Mouse (Mus musculus) embryonic facial prominence, embryonic 14.5 days (tissue): ENCODE data around the gene Nab2. TPM values are rescaled to one million over a fixed set of nuclear protein-coding genes. Genes with fewer than 3 reads are reported as not detected.
A peak's percentile ranks its signal among the peaks of the same experiment; 100 is the strongest.

Source experiments
- ATAC-seq: fragments of 200-750 bp; cut with Nextera tagmentation; 2 replicates; pipeline ENCODE4 v1.8.0; 2017; ENCODE audit warnings: low read depth, moderate number of reproducible peaks, moderate TSS enrichment
- DNase-seq: peaks from one replicate; pipeline ENCODE4 v3.0.0-alpha.2; 2015; ENCODE audit warnings: low spot score
- H3K27ac ChIP-seq: fragments of 300-500 bp; sonication (generic); replicated peaks from 2 replicates; pipeline ENCODE4 v1.5.1; 2014; ENCODE audit warnings: low read depth, mild to moderate bottlenecking, low read length, moderate library complexity
- H3K27me3 ChIP-seq: fragments of 300-500 bp; sonication (generic); replicated peaks from 2 replicates; pipeline ENCODE4 v1.6.1; 2014; ENCODE audit warnings: low read length; ENCODE audit not compliant: control insufficient read depth, insufficient read depth
- H3K36me3 ChIP-seq: fragments of 300-500 bp; sonication (generic); 2 replicates; pipeline ENCODE4 v1.6.1; 2014; ENCODE audit warnings: low read length, mixed read lengths; ENCODE audit not compliant: control insufficient read depth, insufficient read depth
- H3K4me1 ChIP-seq: fragments of 300-500 bp; sonication (generic); 2 replicates; pipeline ENCODE4 v1.6.1; 2014; ENCODE audit warnings: antibody characterized with exemption, low read length; ENCODE audit not compliant: control insufficient read depth, insufficient read depth
- H3K4me2 ChIP-seq: fragments of 300-500 bp; sonication (generic); 2 replicates; pipeline ENCODE4 v1.6.1; 2014; ENCODE audit warnings: low read depth, mild to moderate bottlenecking, low read length, moderate library complexity, mixed read lengths
- H3K4me3 ChIP-seq: fragments of 300-500 bp; sonication (generic); 2 replicates; pipeline ENCODE4 v1.5.1; 2014; ENCODE audit warnings: low read depth, mild to moderate bottlenecking, low read length
- H3K9ac ChIP-seq: fragments of 300-500 bp; sonication (generic); 2 replicates; pipeline ENCODE4 v1.6.1; 2014; ENCODE audit warnings: low read depth, mild to moderate bottlenecking, low read length, moderate library complexity, mixed read lengths
- H3K9me3 ChIP-seq: fragments of 300-500 bp; sonication (generic); 2 replicates; pipeline ENCODE4 v1.6.1; 2016; ENCODE audit warnings: low read length; ENCODE audit not compliant: control insufficient read depth
- WGBS: fragments of 180-500 bp; shearing (Covaris S2); extraction: QIAGEN DNeasy Blood & Tissue Kit; methylation state at CpG from one replicate; pipeline ENCODE4 v1.1.7; 2014; 5-methylcytosine and 5-hydroxymethylcytosine counted together
- polyA plus RNA-seq: library from polyadenylated mRNA; unstranded; fragments of >200 nt; fragmentation: Nextera tagmentation; extraction: Ambion mirVana; gene quantifications from 2 replicates; pipeline ENCODE4 v1.2.1, GENCODE M21; 2014

Nab2 gene
- polyA plus RNA-seq, 1 experiment from 2014 or later, result 16.1 TPM

DNA sequence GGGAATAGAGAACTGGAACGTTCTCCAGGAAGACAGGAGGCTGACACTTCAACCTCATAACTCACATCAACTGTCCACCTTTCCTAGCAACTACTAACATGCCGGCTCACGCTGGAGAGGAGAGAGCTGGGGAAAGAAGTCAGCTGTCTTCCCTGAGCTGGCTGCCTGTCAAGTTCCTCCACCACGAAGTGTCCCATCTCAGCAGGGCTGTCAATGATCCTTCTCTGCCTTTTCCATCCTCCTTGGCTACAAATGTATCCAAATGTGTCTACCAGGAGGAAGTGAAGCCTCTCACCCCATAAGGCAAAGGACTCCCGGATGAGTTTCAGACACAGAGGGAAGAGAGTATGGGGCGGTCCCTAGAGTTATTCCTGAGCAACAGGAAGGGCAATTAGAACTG, 50.2 kb downstream of the Nab2 start:
- DNase-seq (peak; percentile 48), ATAC-seq (no peak)
- no peaks in the 10 kb centered on the region for H3K9me3 ChIP-seq
- WGBS, result 27% methylated on average over 6 of the region's 6 CpGs
- no peak overlapping the region for H3K9ac ChIP-seq
- H3K4me2 ChIP-seq, result peak overlapping the region; percentile 85
- peaks cover 6% of the 10 kb centered on the region; the same call in 1 of the 2 replicates for H3K36me3 ChIP-seq
- H3K27me3 ChIP-seq, result no peaks in the 10 kb centered on the region
- peaks cover 58% of the 10 kb centered on the region for H3K4me1 ChIP-seq
- H3K27ac ChIP-seq, result no peak overlapping the region; the same call in 1 of the 2 replicates
- peak overlapping the region; percentile 71 for H3K4me3 ChIP-seq

DNA sequence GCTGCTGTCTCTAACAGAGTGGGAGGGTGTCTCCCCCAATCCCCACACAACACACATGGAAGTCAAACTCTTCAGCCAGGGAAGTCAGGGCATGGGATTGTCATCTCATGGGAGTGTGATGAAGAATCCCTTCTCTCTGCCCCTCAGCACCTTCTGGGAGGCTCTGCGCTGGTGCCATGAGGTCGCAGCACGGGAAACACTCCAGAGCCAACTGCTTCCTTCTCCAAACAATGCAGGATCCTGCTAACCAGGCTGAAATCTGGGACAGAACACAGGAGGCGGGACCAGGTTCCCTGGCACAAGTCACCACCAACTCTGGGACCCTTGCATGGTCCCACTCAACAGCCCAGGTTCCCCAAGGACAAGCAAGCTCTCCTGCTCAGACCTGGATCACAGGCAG, 51.1 kb downstream of the Nab2 start:
- H3K9me3 ChIP-seq, result no peaks in the 10 kb centered on the region
- H3K27ac ChIP-seq, result peak overlapping the region; percentile 91
- H3K4me2 ChIP-seq, result peak overlapping the region; percentile 85
- H3K36me3 ChIP-seq, result peaks cover 15% of the 10 kb centered on the region
- ATAC-seq (no peak), DNase-seq (no peak)
- no peak overlapping the region for H3K4me3 ChIP-seq
- no peak overlapping the region for H3K9ac ChIP-seq
- 55% methylated on average over 4 of the region's 4 CpGs for WGBS
- H3K4me1 ChIP-seq, result peaks cover 59% of the 10 kb centered on the region
- H3K27me3 ChIP-seq, result no peaks in the 10 kb centered on the region

GRCm38 (mm10) chr10:127616261-127616679, 52.1 kb downstream of the Nab2 start:
- Histone ChIP-seq H3K9me3 (no peaks in the 10 kb centered on the region), H3K27me3 (no peaks in the 10 kb centered on the region), H3K27ac (peak overlapping the region; percentile 91), H3K36me3 (peaks cover 25% of the 10 kb centered on the region), H3K4me1 (peaks cover 59% of the 10 kb centered on the region), H3K4me2 (peak overlapping the region; percentile 49), H3K4me3 (no peak overlapping the region), H3K9ac (no peak overlapping the region; the same call in 1 of the 2 replicates)
- no peak for DNase-seq
- no peak for ATAC-seq
- 19% methylated on average over 6 of the region's 7 CpGs for WGBS

DNA sequence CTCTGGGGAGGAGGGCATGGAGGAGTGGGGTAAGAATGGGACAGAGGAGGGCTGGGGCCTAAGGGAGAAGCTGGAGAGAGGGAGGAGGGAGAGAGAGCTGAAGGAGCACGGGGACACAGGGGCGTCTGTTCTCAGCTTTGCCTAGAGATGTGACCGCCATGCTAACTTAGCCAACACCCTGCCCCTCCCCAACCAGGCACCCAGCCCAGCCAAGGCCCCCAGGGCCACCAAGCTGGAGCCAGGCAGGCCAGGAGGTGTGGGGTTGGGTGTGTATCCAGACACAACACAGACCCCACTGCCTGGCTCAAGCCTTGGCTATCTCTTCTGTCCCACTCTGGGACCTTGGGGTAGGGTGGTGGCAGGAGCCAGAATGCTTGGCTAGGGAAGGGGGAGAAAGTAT, 52.8 kb downstream of the Nab2 start:
- Histone ChIP-seq H3K4me1 (peaks cover 59% of the 10 kb centered on the region), H3K4me3 (no peak overlapping the region), H3K27ac (peak overlapping the region; percentile 91), H3K4me2 (peak overlapping the region; percentile 49), H3K9ac (no peak overlapping the region; the same call in 1 of the 2 replicates), H3K9me3 (no peaks in the 10 kb centered on the region), H3K36me3 (peaks cover 31% of the 10 kb centered on the region), H3K27me3 (no peaks in the 10 kb centered on the region)
- no peak for DNase-seq
- ATAC-seq, result no peak
- 26% methylated on average over 2 of the region's 3 CpGs for WGBS

DNA sequence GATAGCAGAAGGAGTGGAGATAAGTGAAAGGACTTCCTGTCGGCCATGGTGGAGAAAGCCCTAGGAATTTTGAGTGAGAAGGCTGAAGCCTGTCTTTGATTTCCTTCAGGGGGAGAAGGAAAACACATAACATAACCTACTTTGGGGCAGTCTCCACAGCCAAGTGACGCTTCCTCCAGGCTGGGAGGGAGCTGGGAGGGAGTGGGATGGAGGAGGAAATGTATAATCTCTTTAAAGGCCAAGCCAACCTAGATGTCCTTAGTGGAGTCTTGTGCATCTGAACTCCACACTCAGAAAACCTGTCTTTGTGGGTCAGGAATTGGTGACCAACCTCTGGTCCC, 53.4 kb downstream of the Nab2 start:
- peak; percentile 74 for DNase-seq
- peak overlapping the region; percentile 49 for H3K4me2 ChIP-seq
- H3K9me3 ChIP-seq, result no peaks in the 10 kb centered on the region
- WGBS, result 11% methylated on average over 2 of the region's 2 CpGs
- no peak overlapping the region for H3K4me3 ChIP-seq
- H3K9ac ChIP-seq, result 0 out of 2 replicates have a peak overlapping the region, but pooled peaks have one; percentile 8
- peak overlapping the region; percentile 91 for H3K27ac ChIP-seq
- ATAC-seq, result peak; percentile 24
- no peaks in the 10 kb centered on the region for H3K27me3 ChIP-seq
- H3K4me1 ChIP-seq, result peaks cover 62% of the 10 kb centered on the region
- H3K36me3 ChIP-seq, result peaks cover 37% of the 10 kb centered on the region

- Histone ChIP-seq H3K4me3 (peak overlapping the region; percentile 24), H3K9ac (peak overlapping the region; percentile 39), H3K36me3 (peaks cover 43% of the 10 kb centered on the region), H3K4me2 (peak overlapping the region; percentile 49), H3K27me3 (no peaks in the 10 kb centered on the region), H3K27ac (peak overlapping the region; percentile 91), H3K9me3 (no peaks in the 10 kb centered on the region), H3K4me1 (peaks cover 67% of the 10 kb centered on the region)
- DNase-seq, result peak; percentile 89
- 19% methylated on average over 9 of the region's 12 CpGs for WGBS
- ATAC-seq, result peak; percentile 56
Observed at GRCm38 (mm10) chr10:127614236-127615033, 53.9 kb downstream of the Nab2 start.

GRCm38 (mm10) chr10:127612079-127612775, 56.1 kb downstream of the Nab2 start:
- H3K9me3 ChIP-seq, result no peaks in the 10 kb centered on the region
- ATAC-seq, result no peak
- peaks cover 64% of the 10 kb centered on the region for H3K36me3 ChIP-seq
- no peaks in the 10 kb centered on the region for H3K27me3 ChIP-seq
- no peak overlapping the region for H3K4me2 ChIP-seq
- no peak for DNase-seq
- WGBS, result 79% methylated on average over 14 of the region's 14 CpGs
- no peak overlapping the region for H3K4me3 ChIP-seq
- no peak overlapping the region for H3K9ac ChIP-seq
- peaks cover 54% of the 10 kb centered on the region for H3K4me1 ChIP-seq
- no peak overlapping the region for H3K27ac ChIP-seq
